Mouse (Mus musculus) E14TG2a.4 (cell line): ENCODE data around the gene Espn.

Experiments used
- H3K27me3 ChIP-seq: 2 replicates; pipeline ENCODE4 v1.6.1; 2014; ENCODE audit warnings: low read length, control low read depth; ENCODE audit not compliant: insufficient read depth
- H3K36me3 ChIP-seq: 2 replicates; pipeline ENCODE4 v1.6.1; 2014; ENCODE audit warnings: low read length, control low read depth; ENCODE audit not compliant: insufficient read depth
- H3K4me1 ChIP-seq: replicated peaks from 2 replicates; pipeline ENCODE4 v1.6.1; 2014; ENCODE audit warnings: low read depth, low read length, control low read depth
- H3K4me3 ChIP-seq: replicated peaks from 2 replicates; pipeline ENCODE4 v1.5.1; 2014; ENCODE audit warnings: mild to moderate bottlenecking, low read length
- H3K9me3 ChIP-seq: 2 replicates; pipeline ENCODE4 v1.6.1; 2014; ENCODE audit warnings: low read length, control low read depth
- CTCF ChIP-seq: conservative IDR thresholded peaks from 2 replicates; pipeline ENCODE4 v1.5.1; 2014; ENCODE audit warnings: low read length
- NANOG ChIP-seq: IDR thresholded peaks from 2 replicates; pipeline ENCODE4 v1.6.1; 2014; ENCODE audit warnings: borderline replicate concordance, low read length, mixed read lengths
- POU5F1 ChIP-seq: IDR thresholded peaks from 2 replicates; pipeline ENCODE4 v1.6.1; 2014; ENCODE audit warnings: low read length, borderline replicate concordance

Gene Espn

GRCm38 (mm10) chr4:152127884-152128283 is 24.3 kb downstream of the Espn start:
- peak overlapping the region; percentile 26; the same call in 1 of the 2 replicates for H3K4me3 ChIP-seq
- H3K36me3 ChIP-seq, result 0 out of 2 replicates have a peak, but pooled peaks cover 3% of the 10 kb centered on the region
- H3K27me3 ChIP-seq, result peaks cover 100% of the 10 kb centered on the region
- H3K4me1 ChIP-seq, result peaks cover 84% of the 10 kb centered on the region
- TF ChIP-seq NANOG, result no peak
- TF ChIP-seq POU5F1, result no peak
- TF ChIP-seq CTCF, result no peak
- H3K9me3 ChIP-seq, result 0 out of 2 replicates have a peak, but pooled peaks cover 4% of the 10 kb centered on the region

- peak overlapping the region; percentile 68 for H3K4me3 ChIP-seq
- H3K27me3 ChIP-seq, result peaks cover 96% of the 10 kb centered on the region
- 0 out of 2 replicates have a peak, but pooled peaks cover 4% of the 10 kb centered on the region for H3K9me3 ChIP-seq
- TF ChIP-seq NANOG (no peak), POU5F1 (no peak), CTCF (no peak)
- H3K4me1 ChIP-seq, result peaks cover 80% of the 10 kb centered on the region
- 0 out of 2 replicates have a peak, but pooled peaks cover 3% of the 10 kb centered on the region for H3K36me3 ChIP-seq
Observed at GRCm38 (mm10) chr4:152126026-152126920, 25.9 kb downstream of the Espn start.

- 0 out of 2 replicates have a peak, but pooled peaks cover 4% of the 10 kb centered on the region for H3K9me3 ChIP-seq
- H3K36me3 ChIP-seq, result 0 out of 2 replicates have a peak, but pooled peaks cover 3% of the 10 kb centered on the region
- H3K4me1 ChIP-seq, result peaks cover 85% of the 10 kb centered on the region
- H3K27me3 ChIP-seq, result peaks cover 96% of the 10 kb centered on the region
- no peak for TF ChIP-seq POU5F1
- TF ChIP-seq CTCF, result no peak
- TF ChIP-seq NANOG, result no peak
- peak overlapping the region; percentile 68 for H3K4me3 ChIP-seq
Observed at GRCm38 (mm10) chr4:152125161-152126025, 26.8 kb downstream of the Espn start.

GRCm38 (mm10) chr4:152124361-152124961 is 27.7 kb downstream of the Espn start:
- no peak for TF ChIP-seq NANOG
- no peak for TF ChIP-seq POU5F1
- TF ChIP-seq CTCF, result no peak
- H3K36me3 ChIP-seq, result 0 out of 2 replicates have a peak, but pooled peaks cover 3% of the 10 kb centered on the region
- H3K9me3 ChIP-seq, result 0 out of 2 replicates have a peak, but pooled peaks cover 4% of the 10 kb centered on the region

GRCm38 (mm10) chr4:152121183-152121505 is 31.0 kb downstream of the Espn start:
- Histone ChIP-seq H3K36me3 (peaks cover 21% of the 10 kb centered on the region), H3K9me3 (0 out of 2 replicates have a peak, but pooled peaks cover 4% of the 10 kb centered on the region), H3K4me3 (peak overlapping the region; percentile 74), H3K4me1 (peaks cover 87% of the 10 kb centered on the region), H3K27me3 (peaks cover 95% of the 10 kb centered on the region)
- TF ChIP-seq CTCF, result no peak
- TF ChIP-seq NANOG, result no peak
- no peak for TF ChIP-seq POU5F1

More at GRCm38 (mm10) chr4:152124361-152124961, 27.7 kb downstream of the Espn start:
- Histone ChIP-seq H3K27me3 (peaks cover 96% of the 10 kb centered on the region), H3K4me1 (peaks cover 85% of the 10 kb centered on the region), H3K4me3 (no peak overlapping the region)

GRCm38 (mm10) chr4:152120311-152121182 is 31.6 kb downstream of the Espn start:
- Histone ChIP-seq H3K36me3 (peaks cover 21% of the 10 kb centered on the region), H3K4me1 (peaks cover 89% of the 10 kb centered on the region), H3K9me3 (0 out of 2 replicates have a peak, but pooled peaks cover 4% of the 10 kb centered on the region), H3K27me3 (peaks cover 89% of the 10 kb centered on the region), H3K4me3 (peak overlapping the region; percentile 74)
- TF ChIP-seq CTCF (no peak), NANOG (no peak), POU5F1 (no peak)
